Mouse (Mus musculus) midbrain, embryonic 12.5 days (tissue): ENCODE results near the gene Rnf212. TPM values are rescaled to one million over a fixed set of nuclear protein-coding genes. Genes with fewer than 3 reads are reported as not detected.
A peak's percentile ranks its signal among the peaks of the same experiment; 100 is the strongest.

Experiments
- ATAC-seq: fragments of 200-750 bp; cut with Nextera tagmentation; 2 replicates; pipeline ENCODE4 v1.8.0; 2017; ENCODE audit warnings: low read depth, moderate TSS enrichment, moderate library complexity; ENCODE audit not compliant: low FRiP score
- H3K27ac ChIP-seq: fragments of 300-500 bp; sonication (generic); replicated peaks from 2 replicates; pipeline ENCODE4 v1.5.1; 2016; ENCODE audit warnings: mild to moderate bottlenecking
- H3K27me3 ChIP-seq: fragments of 300-500 bp; sonication (generic); 2 replicates; pipeline ENCODE4 v1.6.1; 2016; ENCODE audit warnings: mild to moderate bottlenecking
- H3K36me3 ChIP-seq: fragments of 300-500 bp; sonication (generic); 2 replicates; pipeline ENCODE4 v1.6.1; 2016
- H3K4me1 ChIP-seq: fragments of 300-500 bp; sonication (generic); 2 replicates; pipeline ENCODE4 v1.6.1; 2016
- H3K4me2 ChIP-seq: fragments of 300-500 bp; sonication (generic); replicated peaks from 2 replicates; pipeline ENCODE4 v1.6.1; 2016; ENCODE audit warnings: mild to moderate bottlenecking, moderate library complexity
- H3K4me3 ChIP-seq: fragments of 300-500 bp; sonication (generic); 2 replicates; pipeline ENCODE4 v1.5.1; 2016; ENCODE audit warnings: mild to moderate bottlenecking
- H3K9ac ChIP-seq: fragments of 300-500 bp; sonication (generic); replicated peaks from 2 replicates; pipeline ENCODE4 v1.6.1; 2016; ENCODE audit warnings: mild to moderate bottlenecking, moderate library complexity
- H3K9me3 ChIP-seq: fragments of 300-500 bp; sonication (generic); 2 replicates; pipeline ENCODE4 v1.6.1; 2016; ENCODE audit warnings: mild to moderate bottlenecking
- WGBS: fragments of 180-500 bp; shearing (Covaris S2); methylation state at CpG from one replicate; pipeline ENCODE4 v1.1.7; 2016; 5-methylcytosine and 5-hydroxymethylcytosine counted together
- polyA plus RNA-seq: library from polyadenylated mRNA; unstranded; fragments of >200 nt; fragmentation: Nextera tagmentation; extraction: Ambion mirVana; gene quantifications from 2 replicates; pipeline ENCODE4 v1.2.1, GENCODE M21; 2016

The Rnf212 gene
- polyA plus RNA-seq, 1 experiment from 2014 or later = not detected

DNA sequence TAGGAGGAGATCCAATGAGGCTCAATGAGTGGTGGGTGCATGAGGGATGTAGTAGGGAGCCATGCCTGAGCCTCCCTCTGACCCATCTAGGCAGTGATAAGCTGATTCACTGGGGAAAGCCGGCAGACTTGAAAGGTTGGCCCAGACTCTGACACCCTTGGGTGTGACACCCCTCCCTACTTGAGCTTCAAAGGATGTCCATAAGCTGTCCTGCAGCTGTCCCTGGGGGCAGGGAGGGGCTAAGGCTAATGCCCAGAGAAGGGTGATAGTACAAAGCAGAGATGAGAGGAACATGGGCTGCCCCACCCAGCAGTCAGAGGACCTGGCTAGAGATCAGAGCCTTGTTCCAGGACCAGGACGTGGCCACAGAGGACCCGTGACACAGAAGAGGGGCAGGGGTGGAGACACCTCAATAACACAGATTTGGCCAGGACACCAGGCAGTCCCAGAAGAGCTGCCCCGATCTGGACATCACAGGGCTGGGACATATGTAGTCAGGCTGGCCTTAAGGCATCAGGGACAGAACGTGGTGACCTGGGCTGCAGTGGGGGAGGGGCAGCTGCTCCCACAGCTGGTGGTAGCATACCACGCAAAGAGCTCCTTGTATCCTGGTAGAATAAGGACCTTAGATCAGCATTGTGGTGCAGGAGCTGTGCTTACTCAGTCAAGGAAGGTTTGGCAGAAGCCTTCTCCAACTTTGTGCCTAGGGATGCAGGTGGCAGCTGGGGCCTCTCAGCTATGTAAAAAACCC lies 65.6 kb downstream of the Rnf212 start:
- WGBS = 62% methylated on average over 6 of the region's 6 CpGs
- no peaks in the 10 kb centered on the region for H3K27me3 ChIP-seq
- no peak overlapping the region for H3K27ac ChIP-seq
- H3K36me3 ChIP-seq = peaks cover 33% of the 10 kb centered on the region
- peak; percentile 20; the same call in 1 of the 2 replicates for ATAC-seq
- no peak overlapping the region for H3K4me3 ChIP-seq
- H3K9ac ChIP-seq = no peak overlapping the region
- H3K9me3 ChIP-seq = no peaks in the 10 kb centered on the region
- no peaks in the 10 kb centered on the region for H3K4me1 ChIP-seq
- H3K4me2 ChIP-seq = no peak overlapping the region

DNA sequence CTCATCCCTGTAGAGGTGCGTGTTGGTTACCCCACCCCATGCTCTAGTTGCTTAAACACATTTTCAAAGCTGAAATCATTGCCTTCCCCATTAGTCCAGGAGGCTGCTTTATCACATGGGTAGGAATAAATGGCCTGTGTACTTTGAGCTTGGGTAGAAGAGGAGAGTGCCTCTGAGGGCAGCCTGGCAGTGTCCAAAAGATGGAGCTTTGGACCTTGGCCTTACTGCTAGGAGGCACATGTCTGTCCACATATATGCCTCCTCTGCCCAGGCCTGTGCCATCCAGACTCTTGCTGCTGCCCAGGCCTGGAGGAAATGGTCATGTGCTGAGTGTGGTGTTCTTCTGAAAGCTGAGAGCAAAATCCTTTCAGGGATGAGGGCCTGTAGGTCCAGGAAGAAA lies 66.4 kb downstream of the Rnf212 start:
- no peak overlapping the region for H3K4me3 ChIP-seq
- no peak overlapping the region for H3K9ac ChIP-seq
- H3K4me1 ChIP-seq = no peaks in the 10 kb centered on the region
- no peaks in the 10 kb centered on the region for H3K9me3 ChIP-seq
- no peak for ATAC-seq
- peaks cover 33% of the 10 kb centered on the region for H3K36me3 ChIP-seq
- H3K4me2 ChIP-seq = no peak overlapping the region
- H3K27me3 ChIP-seq = no peaks in the 10 kb centered on the region
- H3K27ac ChIP-seq = no peak overlapping the region
- WGBS = 86% methylated on average over 1 of the region's 1 CpGs

DNA sequence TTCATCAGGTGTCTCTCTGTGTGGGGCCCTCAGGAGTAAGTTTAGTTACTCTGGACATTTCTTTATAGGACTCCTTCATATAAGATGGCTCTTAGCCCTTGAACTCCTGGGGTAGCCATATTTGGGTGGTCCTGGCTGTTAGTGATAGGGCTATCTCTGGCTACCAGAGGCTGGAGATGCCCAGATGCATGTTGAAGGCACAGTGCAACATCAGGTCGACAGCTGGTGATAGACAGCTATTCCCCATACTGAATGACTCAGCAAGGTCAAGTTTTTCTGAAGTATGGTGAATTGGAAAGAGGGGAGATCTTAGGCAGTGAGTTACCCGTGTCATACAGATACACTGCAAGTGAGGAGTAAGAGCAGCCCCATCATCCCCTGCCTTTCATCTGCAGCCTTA lies 67.0 kb downstream of the Rnf212 start:
- H3K4me2 ChIP-seq = no peak overlapping the region
- ATAC-seq = no peak
- no peaks in the 10 kb centered on the region for H3K27me3 ChIP-seq
- H3K4me3 ChIP-seq = no peak overlapping the region
- no peak overlapping the region for H3K9ac ChIP-seq
- no peak overlapping the region for H3K27ac ChIP-seq
- 83% methylated on average over 2 of the region's 2 CpGs for WGBS
- H3K36me3 ChIP-seq = peaks cover 33% of the 10 kb centered on the region
- H3K9me3 ChIP-seq = no peaks in the 10 kb centered on the region
- H3K4me1 ChIP-seq = no peaks in the 10 kb centered on the region

DNA sequence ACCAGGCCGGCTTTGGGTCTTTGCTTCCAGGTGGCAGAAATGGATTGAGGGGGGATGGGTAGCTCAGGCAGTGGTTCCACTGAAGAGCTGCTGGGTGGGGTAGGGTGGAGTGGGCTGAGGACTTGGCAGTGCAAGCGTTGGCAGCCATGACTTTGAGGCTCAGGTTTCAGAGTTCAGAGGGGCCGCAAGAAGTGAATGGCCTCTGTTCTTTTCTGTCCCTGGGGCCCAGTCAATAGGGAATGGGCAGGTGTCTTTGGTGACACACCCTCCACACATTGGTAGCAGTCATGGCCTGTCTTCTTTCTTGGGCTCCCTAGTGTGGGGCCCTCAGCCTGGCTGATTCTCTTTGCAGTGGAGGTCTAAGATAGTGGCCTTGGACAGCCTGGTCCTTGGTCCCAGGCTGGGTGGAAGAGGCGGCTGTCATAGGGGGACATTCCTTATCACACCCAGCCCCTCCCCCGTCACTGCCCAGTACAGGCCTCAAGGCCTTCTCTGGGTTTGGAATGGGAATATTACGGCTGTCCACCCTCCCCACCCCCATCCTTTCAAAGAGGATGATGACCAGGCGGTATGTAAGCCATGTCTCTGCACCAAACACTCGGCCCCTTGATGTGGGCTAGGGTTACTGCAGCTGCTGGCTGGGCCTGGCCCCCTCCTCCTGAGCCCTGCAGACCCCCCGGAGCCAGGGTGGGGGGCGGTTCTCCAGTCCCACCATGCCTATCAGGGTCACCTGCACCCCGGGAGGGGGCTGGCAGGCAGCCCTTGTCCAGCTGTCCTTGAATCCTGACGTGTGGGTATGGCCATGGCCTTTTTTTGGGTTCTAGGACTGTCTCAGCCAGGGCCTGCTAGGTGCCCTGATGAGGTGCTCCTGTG lies 70.8 kb downstream of the Rnf212 start:
- Histone ChIP-seq H3K4me2 (no peak overlapping the region), H3K9me3 (no peaks in the 10 kb centered on the region), H3K4me1 (peaks cover 6% of the 10 kb centered on the region; the same call in 1 of the 2 replicates), H3K9ac (no peak overlapping the region), H3K27ac (no peak overlapping the region), H3K27me3 (no peaks in the 10 kb centered on the region), H3K4me3 (no peak overlapping the region), H3K36me3 (peaks cover 33% of the 10 kb centered on the region)
- ATAC-seq = 0 out of 2 replicates have a peak, but pooled peaks have one; percentile 11
- WGBS = 82% methylated on average over 12 of the region's 12 CpGs

DNA sequence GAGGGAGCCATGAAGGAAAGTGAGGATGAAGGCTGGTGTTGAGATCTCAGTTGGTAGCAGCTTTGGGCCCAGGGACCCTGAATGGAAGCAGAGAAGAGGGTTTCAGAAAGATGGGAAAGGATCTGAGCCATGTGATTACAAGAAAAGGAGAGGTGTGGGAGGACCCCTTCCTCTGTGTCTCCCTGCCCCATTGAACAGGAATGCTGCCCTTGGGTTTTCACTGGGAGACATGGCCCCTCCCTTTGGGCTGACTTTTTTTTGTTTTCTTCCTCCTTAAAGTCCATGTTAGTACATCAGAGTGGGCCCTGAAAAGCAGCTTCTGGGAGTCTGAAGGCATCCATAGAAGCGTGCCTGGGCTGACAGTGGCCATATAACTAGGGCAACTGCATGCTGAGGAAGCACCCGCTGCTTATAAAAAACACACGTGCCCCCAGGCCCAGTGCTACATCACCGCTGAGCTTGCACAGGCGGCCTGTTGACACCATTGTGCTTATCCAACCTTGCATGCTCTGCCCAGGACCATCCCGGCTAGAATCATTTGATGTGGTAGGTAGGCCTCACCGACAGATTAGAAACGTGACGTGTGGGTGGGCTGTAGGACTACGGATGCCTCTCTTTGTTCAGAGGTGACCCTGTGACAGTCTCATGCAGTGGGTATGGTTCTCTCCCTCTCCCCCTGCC lies 73.3 kb downstream of the Rnf212 start:
- H3K9ac ChIP-seq = no peak overlapping the region
- H3K27me3 ChIP-seq = no peaks in the 10 kb centered on the region
- no peak for ATAC-seq
- H3K27ac ChIP-seq = no peak overlapping the region
- 69% methylated on average over 10 of the region's 10 CpGs for WGBS
- peaks cover 22% of the 10 kb centered on the region for H3K36me3 ChIP-seq
- no peak overlapping the region for H3K4me3 ChIP-seq
- no peak overlapping the region for H3K4me2 ChIP-seq
- H3K9me3 ChIP-seq = no peaks in the 10 kb centered on the region
- H3K4me1 ChIP-seq = peaks cover 21% of the 10 kb centered on the region

DNA sequence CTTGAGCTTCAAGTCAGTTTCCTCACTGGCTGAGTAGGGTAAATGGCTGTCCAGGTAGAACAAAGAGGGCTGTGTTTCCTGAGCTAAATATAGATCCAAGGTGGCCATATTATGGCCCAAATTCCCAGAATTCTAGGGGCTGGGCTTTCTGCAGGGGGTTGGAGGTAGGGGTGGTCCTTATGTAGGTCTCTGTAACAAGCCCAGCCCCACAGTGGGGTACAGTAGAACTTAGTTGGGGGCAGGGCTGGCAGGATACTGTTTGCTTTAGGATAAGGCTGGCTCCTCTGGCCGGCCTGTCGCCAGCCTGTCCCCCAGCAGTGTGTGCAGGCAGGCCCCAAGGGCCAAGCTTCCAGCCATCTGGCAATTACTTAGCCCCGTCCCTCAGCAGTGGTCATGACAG lies 74.4 kb downstream of the Rnf212 start:
- 67% methylated on average over 3 of the region's 3 CpGs for WGBS
- no peaks in the 10 kb centered on the region for H3K9me3 ChIP-seq
- no peak overlapping the region for H3K9ac ChIP-seq
- ATAC-seq = no peak
- no peak overlapping the region for H3K27ac ChIP-seq
- peaks cover 11% of the 10 kb centered on the region for H3K36me3 ChIP-seq
- no peak overlapping the region for H3K4me2 ChIP-seq
- peaks cover 4% of the 10 kb centered on the region; the same call in 1 of the 2 replicates for H3K27me3 ChIP-seq
- no peak overlapping the region for H3K4me3 ChIP-seq
- H3K4me1 ChIP-seq = peaks cover 32% of the 10 kb centered on the region

DNA sequence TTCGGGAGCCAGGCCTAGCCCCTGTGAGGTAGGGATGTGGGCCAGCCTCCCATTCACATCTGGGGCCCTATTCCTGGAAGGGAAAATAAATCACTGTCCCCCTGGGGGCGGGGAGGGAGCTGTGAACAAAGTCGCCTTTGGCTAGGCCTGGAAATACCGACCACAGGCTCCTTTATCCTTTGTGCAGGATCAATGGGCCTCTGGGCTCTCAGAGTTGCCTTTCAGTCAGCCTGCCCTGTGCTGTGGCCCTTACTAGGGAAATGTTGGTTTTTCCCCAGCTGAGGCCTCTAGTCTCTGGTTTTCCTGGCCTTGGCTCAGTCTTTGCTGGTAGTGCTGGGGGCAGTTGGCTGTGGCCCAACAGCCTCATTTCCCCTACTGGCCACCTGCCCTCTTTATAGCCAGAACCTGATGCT lies 77.4 kb downstream of the Rnf212 start:
- Histone ChIP-seq H3K9me3 (no peaks in the 10 kb centered on the region), H3K9ac (no peak overlapping the region), H3K4me1 (peaks cover 38% of the 10 kb centered on the region), H3K27me3 (peaks cover 22% of the 10 kb centered on the region), H3K4me3 (no peak overlapping the region), H3K4me2 (peak overlapping the region; percentile 5; the same call in 1 of the 2 replicates), H3K27ac (peak overlapping the region; percentile 25), H3K36me3 (no peaks in the 10 kb centered on the region)
- 10% methylated on average over 4 of the region's 4 CpGs for WGBS
- ATAC-seq = no peak

DNA sequence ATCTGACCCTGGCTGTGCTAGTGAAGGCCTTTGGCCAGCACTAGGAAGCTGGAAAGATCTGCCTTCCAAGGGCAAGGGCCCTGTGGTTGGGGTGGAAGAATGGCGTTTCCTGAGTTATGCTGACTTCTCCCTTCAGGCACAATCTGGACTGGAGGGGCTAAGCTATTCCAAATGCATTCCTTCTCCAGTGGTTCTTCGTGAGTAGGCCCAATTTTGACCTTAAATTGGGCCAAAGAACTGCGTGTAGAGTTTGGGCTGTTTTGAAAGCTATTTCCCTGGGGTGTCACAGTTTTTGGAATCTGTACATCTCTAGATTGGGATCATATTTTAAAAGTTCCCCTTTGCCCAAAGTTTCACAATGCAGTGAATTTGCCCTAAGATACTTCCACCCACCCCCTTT lies 78.2 kb downstream of the Rnf212 start:
- Histone ChIP-seq H3K4me1 (peaks cover 41% of the 10 kb centered on the region), H3K27me3 (peaks cover 31% of the 10 kb centered on the region), H3K4me2 (no peak overlapping the region), H3K36me3 (no peaks in the 10 kb centered on the region), H3K9me3 (no peaks in the 10 kb centered on the region), H3K27ac (no peak overlapping the region), H3K4me3 (no peak overlapping the region), H3K9ac (no peak overlapping the region)
- ATAC-seq = no peak
- 83% methylated on average over 3 of the region's 3 CpGs for WGBS

DNA sequence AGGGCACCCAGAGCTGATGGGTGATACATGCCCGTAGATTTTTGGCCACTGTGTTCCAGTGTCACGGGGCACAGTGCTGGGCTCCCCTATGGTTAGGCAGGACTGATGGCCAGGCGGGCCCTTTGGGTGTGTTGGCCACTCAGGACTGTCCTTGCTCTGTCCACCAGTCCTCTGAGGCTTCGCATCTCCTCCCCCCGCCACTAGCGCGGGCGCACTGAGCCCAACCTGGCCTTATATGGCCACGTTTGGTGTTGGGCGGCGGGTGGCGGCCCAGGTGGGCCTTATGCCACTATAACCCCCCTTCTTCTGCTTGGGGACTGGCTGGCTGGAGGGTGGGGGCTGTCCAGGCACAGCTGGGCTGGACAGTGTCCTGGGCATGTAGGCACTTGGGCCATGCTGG lies 78.9 kb downstream of the Rnf212 start:
- no peak overlapping the region for H3K4me3 ChIP-seq
- H3K9me3 ChIP-seq = no peaks in the 10 kb centered on the region
- H3K36me3 ChIP-seq = no peaks in the 10 kb centered on the region
- peaks cover 34% of the 10 kb centered on the region for H3K27me3 ChIP-seq
- 93% methylated on average over 12 of the region's 12 CpGs for WGBS
- H3K4me2 ChIP-seq = peak overlapping the region; percentile 88; the same call in 1 of the 2 replicates
- H3K27ac ChIP-seq = no peak overlapping the region
- peaks cover 41% of the 10 kb centered on the region for H3K4me1 ChIP-seq
- ATAC-seq = no peak
- no peak overlapping the region for H3K9ac ChIP-seq

DNA sequence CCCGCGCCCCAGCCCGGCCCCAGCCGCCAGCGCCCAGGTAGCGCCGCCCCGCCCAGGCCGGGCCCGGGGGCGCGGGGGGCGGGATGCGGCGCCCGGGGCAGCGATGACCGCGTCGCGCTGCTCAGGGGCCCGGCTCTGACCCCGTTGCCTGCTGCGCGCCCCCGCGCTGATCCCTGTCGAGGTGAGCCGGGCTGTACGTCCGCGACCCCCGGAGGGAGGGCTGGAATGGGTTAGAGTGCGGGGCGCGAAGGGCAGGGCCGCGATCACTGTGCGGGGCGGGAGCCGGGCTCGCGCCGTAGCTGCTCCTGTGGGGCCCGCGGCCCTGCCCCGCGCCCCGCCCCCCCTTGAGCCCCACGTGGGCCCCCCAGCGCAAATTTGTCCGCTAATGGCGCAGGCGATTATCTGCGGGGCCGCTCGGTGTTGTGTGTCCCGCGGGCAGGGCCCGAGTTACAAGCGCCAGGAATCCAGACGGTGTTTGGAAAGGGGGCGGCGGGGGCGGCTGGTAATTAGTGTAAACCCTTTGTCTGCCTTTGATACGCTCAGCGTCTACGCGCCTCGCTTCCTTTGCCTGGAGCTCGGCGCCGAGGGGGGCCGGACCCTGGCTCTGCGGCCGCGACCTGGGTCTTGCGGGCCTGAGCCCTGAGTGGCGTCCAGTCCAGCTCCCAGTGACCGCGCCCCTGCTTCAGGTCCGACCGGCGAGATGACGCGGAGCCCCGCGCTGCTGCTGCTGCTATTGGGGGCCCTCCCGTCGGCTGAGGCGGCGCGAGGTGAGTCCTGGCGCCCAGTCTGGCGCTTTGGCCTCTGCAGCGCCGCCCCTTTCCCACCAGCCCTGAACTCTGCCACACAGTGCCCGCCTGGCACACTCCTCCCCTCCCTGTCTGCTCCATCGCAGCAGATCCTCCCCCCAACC lies 80.2 kb downstream of the Rnf212 start:
- peak; percentile 57 for ATAC-seq
- Histone ChIP-seq H3K9ac (peak overlapping the region; percentile 80), H3K4me1 (peaks cover 35% of the 10 kb centered on the region), H3K4me3 (peak overlapping the region; percentile 88), H3K4me2 (peak overlapping the region; percentile 88), H3K9me3 (no peaks in the 10 kb centered on the region), H3K27me3 (peaks cover 34% of the 10 kb centered on the region), H3K36me3 (no peaks in the 10 kb centered on the region), H3K27ac (0 out of 2 replicates have a peak overlapping the region, but pooled peaks have one; percentile 16)
- under 1% methylated on average over 90 of the region's 99 CpGs for WGBS

DNA sequence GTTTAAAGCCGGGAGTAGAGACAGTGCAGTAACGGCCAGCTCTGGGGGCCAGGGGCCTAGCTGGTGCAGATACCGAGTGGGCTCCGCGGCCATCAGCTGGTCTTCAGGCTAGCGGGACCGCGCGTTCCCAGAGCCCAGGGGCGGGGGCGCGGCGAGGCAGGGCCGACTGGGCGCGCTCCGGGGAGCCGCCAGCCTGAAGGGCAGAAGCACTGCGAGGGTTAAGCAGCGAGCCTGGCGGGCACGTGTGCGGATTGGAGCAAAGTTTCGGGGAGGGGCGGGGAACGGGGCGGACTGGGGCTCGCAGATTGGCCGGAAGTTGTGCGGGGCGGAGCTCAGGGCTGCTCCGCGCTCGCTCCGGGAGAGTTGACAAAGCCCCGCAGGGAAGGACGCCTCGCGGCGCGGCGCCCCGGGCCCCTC lies 80.9 kb downstream of the Rnf212 start:
- peak; percentile 95 for ATAC-seq
- Histone ChIP-seq H3K27me3 (peaks cover 34% of the 10 kb centered on the region), H3K4me3 (peak overlapping the region; percentile 88), H3K9ac (peak overlapping the region; percentile 80), H3K36me3 (no peaks in the 10 kb centered on the region), H3K9me3 (no peaks in the 10 kb centered on the region), H3K4me1 (peaks cover 35% of the 10 kb centered on the region), H3K27ac (0 out of 2 replicates have a peak overlapping the region, but pooled peaks have one; percentile 16), H3K4me2 (peak overlapping the region; percentile 88)
- WGBS = 0% methylated on average over 23 of the region's 43 CpGs
